Mouse (Mus musculus) embryo, embryonic 11 days (tissue): Measurements from ENCODE around the gene Rgs21.

ENCODE experiments used
- DNase-seq: peaks from one replicate; pipeline ENCODE4 v3.0.0-alpha.2; 2015

The Rgs21 gene

DNA sequence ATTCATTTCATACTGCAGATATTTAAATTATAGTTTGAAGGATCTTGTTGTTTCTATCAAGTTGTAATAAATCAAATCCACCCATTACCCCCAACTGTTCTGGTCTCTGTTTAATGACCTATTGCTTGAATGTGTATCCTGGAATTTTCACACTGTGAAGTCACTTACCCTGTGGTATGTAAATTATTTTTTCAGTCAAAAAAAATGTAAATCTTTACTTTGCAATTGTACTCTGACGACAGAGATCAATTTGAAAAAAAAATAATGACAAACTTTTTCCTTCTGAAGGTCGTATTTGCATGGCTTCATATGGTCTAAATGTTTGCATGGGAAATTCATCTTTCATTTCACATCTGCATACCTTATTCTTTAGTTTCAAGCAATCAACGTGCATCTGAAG lies at the start of gene Rgs21:
Gene Rgs21, minus strand, starts transcription at position 101 of the 400 bp plus-strand sequence.
- no peak for DNase-seq

GRCm38 (mm10) chr1:144604071-144604470 lies 36.6 kb upstream of the Rgs21 start:
- DNase-seq: no peak

DNA sequence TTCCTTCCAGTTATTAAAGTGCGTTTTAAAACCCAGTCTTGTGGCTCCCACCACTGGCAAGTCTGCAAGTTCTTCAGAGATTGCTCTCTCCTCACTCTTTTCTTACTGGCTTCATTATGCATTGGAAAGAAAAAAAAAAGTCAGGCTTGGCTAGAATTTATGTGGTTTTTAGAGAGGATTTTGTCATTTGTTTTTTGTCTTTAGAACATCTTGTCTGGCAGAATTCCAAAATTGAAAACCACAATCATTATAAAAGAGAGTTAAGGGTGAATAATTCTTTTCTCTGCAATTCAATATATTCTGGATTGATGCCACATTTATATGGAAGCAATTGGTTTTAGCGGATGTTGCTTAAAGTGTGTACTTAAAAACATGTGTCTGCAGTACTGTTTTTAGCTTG lies 35.5 kb upstream of the Rgs21 start:
- no peak for DNase-seq

DNA sequence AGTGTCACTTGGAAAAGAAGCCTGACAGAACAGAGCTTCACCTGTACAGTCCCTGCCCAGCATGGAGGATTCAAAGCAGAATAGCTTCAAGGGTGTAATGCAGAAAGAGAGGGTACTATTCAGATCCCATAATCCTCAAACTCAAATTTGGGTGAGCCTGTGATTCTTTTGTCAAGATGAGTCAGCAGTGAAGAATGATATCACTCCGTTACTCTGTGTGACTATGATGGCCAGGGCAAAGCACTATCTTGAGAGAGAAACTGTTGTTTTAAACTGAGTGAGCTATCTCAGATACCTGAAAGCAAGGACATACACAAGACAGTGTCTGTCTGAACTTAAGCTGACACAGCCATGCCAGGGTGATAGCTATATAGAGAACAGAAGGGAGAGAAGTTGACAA lies 11.9 kb upstream of the Rgs21 start:
- no peak for DNase-seq

DNA sequence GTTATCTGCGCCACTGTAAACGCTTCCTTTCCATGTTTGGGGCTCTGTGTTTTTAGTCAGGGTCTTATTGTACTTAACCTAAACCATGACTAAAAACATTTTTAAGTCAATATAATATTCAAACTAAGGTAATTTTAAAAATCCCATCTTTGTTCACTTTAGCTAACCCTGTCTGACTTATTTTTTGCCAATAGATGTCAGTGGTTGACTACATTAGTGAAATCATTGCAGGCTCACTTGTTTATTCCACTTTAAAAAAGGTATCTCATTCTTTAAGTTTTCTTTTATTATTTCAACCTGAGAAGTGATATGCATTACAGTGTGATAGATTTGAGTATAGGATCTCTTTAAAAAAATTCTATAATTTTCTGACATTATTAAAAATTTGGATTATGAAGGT lies 5.5 kb upstream of the Rgs21 start:
- DNase-seq: no peak

- no peak for DNase-seq
Observed at GRCm38 (mm10) chr1:144569905-144570304, 2.4 kb upstream of the Rgs21 start.

GRCm38 (mm10) chr1:144545142-144545541 lies 22.3 kb downstream of the Rgs21 start:
- DNase-seq: no peak

- DNase-seq: peak; percentile 3
Observed at GRCm38 (mm10) chr1:144544497-144544961, 22.9 kb downstream of the Rgs21 start.

- DNase-seq: no peak
Observed at GRCm38 (mm10) chr1:144531746-144532145, 35.7 kb downstream of the Rgs21 start.

DNA sequence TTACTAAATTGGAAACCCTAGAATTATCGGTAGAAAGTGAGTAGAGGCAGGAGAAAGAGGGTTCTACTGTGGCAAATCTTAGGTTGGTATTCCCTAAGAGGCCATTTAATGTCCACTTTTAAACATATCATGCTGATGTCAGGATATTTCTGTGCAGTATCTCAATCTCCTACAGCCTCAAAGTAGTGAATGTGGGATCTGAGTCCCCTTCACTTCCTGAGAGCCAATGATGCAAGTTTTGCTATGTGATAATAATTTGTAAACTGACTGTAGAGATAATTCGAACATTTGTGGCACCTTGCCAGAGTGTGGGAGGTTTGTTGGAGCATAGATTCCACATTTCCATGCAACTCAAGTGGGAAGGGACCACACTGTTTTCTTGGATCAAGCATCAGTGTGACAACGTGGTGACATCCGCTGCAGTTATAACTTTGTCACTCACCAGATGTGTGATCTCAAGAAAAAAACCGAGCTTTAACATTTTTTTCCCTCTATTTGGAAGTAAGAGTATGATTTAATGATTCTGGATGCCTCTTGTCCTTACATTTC lies 49.5 kb downstream of the Rgs21 start:
- DNase-seq: no peak

DNA sequence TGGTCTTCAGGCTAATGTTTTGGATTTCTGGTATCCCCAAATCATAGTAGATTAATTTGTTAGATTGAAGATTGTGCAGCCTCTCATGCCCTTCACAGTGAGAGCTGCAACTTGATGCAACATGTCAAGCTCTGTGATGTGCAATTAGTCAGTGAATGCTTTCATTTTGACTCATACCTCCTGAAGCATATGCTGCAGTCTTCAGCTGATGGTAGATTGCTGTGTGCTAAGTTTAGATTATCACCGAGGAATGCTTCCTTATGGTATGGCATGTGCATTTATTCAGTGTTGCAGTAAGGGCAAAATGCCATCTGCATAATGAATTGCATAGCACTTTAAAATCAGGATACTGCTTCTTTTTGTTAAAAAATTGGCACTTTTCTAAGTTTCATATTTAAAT lies 65.2 kb downstream of the Rgs21 start:
- no peak for DNase-seq

- no peak for DNase-seq
Observed at GRCm38 (mm10) chr1:144500423-144500822, 67.0 kb downstream of the Rgs21 start.

DNA sequence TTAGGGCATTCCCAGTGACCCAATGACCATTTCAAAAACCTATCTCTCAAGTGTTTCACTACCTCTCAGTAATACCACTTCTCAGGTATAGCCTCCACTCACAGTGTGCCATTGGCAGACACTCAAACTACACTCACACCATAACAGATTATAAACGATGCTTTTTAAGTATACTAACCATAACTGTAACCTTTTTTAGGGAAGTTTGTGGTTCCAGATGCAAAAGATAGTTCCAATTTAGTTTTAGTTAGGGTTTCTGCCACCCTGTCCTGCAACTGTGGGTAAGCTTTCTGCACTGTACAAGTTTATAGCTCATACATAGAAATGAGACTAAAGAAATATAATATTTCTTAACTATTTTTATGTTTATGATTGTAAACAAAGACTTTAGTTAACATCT lies 67.7 kb downstream of the Rgs21 start:
- no peak for DNase-seq

- no peak for DNase-seq
Observed at GRCm38 (mm10) chr1:144498725-144499124, 68.7 kb downstream of the Rgs21 start.

DNA sequence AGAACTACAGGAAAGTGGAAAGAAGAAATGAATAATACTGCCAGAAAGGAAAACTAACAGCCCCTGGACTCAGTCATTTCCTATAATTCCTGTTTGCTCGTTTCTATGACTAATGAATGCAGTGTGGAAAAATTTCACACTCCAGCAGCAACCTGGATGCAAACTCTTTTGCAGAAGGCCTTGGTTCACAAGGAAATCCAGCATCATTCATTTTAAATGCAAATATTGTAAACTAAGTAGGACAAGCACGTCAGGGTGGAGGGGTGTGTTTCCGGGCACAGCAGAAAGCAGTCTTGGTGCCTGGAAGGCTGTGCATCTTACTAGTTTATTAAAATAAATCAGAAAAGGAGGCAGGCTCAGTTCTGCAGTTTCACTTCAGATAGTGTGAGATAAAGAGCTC lies 69.4 kb downstream of the Rgs21 start:
- no peak for DNase-seq

DNA sequence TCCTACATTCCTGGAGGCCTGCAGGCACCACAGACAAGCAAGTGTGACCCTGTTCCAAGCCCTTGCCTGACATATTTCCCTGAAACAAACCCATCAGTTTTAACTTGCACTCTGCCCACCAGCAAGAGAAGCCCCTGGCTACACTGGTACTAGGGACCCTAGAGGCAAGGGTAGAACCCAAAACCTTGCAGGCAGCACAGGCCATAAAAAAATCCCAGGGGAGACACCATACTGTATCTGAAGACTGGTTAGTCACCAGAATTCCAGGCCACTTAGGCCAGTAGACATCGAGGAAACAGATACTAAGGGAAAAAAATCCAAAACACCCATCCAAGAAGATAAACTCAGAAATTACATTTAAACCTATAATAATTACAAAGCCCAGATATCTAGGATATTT lies 74.1 kb downstream of the Rgs21 start:
- DNase-seq: no peak

DNA sequence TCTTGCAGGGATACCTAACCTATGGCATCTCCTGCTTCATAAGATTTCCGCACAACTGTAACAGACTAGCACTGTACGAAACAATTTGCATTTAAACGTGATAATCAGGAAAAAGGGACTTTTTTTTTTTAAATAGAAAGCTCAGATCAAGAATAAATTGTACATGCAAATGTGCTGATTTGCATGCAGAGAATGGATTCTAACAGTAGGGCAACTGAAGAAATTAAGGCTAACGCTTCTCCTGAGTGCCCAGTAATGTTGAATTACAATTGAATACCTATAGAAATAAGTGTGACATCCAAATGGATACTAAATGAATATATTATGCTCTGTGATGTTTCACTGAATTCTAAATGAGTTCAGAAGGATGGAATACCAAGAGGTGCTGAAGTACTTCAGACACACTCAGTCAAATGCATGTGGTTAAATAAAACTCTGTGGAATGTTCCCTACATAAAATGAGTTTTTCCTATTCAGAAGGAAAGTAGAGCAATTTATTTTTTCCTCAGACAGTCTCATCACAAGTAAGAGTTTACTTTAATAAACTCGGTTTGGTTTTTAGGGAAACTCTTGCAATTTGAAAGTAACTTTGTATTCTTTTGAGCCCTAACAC lies 79.1 kb downstream of the Rgs21 start:
- DNase-seq: no peak
